Mouse (Mus musculus) layer of hippocampus, adult 2 months (tissue): ENCODE results near the gene Gm2016. TPM values are rescaled to one million over a fixed set of nuclear protein-coding genes. Genes with fewer than 3 reads are reported as not detected.
"Not testable (repeated sequence)": the region's sequence is repeated elsewhere in the genome, so short reads cannot be mapped to it uniquely, and the experiment has no call there.

Experiments used
- DNase-seq, 2 experiments: peaks; one replicate each; pipeline ENCODE4 v3.0.0; 2022; ENCODE audit warnings: low spot score in 2 of 2
- H3K27ac ChIP-seq: fragments of 200-600 bp; 2 replicates; pipeline ENCODE4 v1.8.1; 2022
- H3K4me3 ChIP-seq: fragments of 200-600 bp; 2 replicates; pipeline ENCODE4 v1.8.1; 2022; ENCODE audit warnings: mild to moderate bottlenecking
- long read RNA-seq, 2 experiments: library from polyadenylated mRNA; stranded (forward); transcript quantifications; one replicate each; pipeline ENCODE4 v2.0.0; 2021; ENCODE audit warnings: borderline mapping rate in 2 of 2
- total RNA-seq, 2 experiments: library from RNA; stranded (reverse); gene quantifications; 2 replicates each; pipeline ENCODE4 v1.2.3; 2021

The Gm2016 gene
- total RNA-seq, result not detected
- long read RNA-seq, experiment 1, result 0 reads
- long read RNA-seq, experiment 2, result 0 reads

DNA sequence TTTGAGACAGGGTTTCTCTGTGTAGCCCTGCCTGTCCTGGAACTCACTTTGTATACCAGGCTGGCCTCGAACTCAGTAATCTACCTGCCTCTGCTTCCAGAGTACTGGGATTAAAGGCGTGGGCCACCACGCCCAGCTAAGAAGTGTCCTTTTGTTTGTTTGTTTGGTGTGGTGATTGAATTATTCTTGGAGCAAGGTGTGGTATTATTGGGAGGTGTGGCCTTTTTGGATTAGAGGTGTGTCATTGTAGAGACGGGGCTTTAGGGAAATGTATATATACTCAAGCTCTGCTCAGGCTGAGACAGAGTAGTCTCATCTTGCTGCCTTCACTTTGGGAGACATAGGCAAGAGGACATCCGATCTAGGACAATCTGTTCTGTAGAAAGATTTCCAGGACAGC, at the start of gene Gm2016:
Gm2016 (plus strand) TSS at position 301 of the 400 bp plus-strand sequence.
- DNase-seq, H3K4me3 ChIP-seq, H3K27ac ChIP-seq: not testable (repeated sequence)

DNA sequence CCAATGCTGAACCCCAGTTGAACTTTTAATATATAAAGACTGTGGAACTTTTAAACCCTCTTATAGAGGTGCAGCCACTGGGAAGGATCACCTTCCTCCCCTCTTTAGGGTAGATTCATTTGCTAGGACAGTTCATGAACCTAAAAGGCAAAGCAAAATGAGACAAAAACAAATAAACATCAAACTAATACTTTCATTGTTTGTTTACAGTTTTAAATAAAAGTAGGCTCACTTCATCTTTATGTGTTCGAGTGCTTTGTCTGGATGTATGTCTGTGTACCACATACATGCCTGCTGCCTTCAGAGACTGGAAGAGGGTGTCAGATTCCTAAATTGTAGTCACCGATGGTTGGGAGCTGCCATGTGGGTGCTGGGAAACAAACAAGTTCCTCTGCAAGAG, 31.6 kb upstream of the Gm2016 start, which contains the start of gene Gm2001:
Gm2001 (minus strand) TSS at position 101 of the 400 bp plus-strand sequence.
- not testable (repeated sequence) for DNase-seq, H3K4me3 ChIP-seq, H3K27ac ChIP-seq

DNA sequence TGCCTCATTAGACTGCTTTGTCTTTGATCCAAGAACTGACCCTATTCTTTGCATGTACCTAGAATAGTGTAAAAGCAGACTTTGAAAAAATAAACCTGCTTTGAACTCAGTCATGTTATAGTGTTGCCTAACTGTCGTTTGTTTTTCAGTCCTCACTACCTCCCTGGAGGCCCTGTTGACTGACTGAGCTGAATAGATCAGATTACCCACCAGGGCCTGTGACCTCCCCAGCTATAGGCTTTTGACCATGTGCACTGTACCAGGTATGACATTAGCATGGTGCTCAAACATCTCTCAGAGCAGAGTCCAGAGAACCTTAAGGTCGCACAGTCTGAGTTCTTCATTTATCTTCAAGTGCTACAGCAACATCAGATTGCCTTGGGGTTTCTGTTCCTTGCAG, 23.2 kb upstream of the Gm2016 start:
- not testable (repeated sequence) for H3K4me3 ChIP-seq, H3K27ac ChIP-seq, DNase-seq

DNA sequence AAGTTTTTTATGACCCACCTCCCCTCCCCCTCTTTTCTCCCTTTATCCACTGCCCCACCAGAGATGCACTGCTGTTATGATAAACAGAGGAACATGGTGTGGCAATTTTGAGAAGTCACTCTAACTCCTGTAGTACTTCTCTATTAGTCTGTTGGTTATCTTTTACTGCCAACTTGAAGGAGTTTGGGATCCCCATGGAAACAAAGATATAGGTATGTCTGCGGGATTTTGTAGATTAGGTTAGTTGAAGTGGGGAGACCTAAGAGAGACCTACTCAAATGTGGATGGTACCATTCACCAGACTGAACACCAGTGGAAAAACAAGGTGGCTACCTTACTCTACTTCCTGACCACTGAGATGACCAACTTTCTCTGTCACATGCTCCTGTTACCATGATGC, 17.8 kb upstream of the Gm2016 start:
- not testable (repeated sequence) for DNase-seq, H3K4me3 ChIP-seq, H3K27ac ChIP-seq

DNA sequence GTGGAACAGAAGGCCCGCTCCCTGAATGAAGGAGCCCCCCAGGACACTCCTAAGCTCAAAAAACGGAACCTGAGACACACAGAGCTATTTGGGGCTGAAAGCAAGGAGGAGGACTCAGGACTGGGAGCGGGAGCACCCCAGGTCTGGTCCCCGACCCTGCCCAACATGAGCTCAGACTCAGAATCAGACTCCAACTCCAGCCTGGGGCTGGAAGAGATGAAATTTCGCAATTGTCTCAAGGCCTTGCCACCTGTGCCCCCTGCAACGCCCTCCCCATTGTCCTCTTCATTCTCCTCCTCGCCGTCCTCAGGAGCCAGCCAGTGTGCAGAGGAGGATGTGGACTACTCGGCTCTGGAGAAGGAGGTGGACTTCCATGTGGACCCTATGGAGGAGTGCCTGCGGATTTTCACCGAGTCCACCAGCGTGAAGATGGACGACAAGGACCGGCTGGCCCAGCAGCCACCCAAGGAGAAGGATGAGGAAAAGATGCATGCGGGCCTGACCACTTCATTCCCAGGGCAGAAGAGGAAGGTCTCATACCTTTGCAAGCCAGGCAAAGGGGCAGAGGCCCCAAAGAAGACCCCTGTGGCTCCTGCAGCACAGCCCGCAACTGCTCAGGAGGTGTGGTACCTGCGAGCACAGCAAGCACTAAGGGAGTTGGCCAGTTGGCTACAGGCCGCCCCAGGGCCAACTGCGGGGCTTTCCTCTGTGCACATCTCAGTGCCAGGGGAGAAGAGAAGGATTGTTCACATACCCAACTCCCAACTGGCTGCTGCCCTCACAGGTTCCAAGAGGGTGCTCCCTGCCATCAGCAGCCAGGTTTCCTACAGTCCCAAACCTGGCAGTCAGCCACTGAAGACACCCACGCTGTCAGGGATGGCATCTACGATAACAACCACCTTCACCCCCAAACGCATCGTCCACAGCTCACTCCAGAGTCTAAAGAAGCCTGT, 11.9 kb upstream of the Gm2016 start:
- DNase-seq, H3K4me3 ChIP-seq, H3K27ac ChIP-seq: not testable (repeated sequence)

GRCm38 (mm10) chr12:87863638-87864037, 10.2 kb upstream of the Gm2016 start:
- DNase-seq, H3K27ac ChIP-seq, H3K4me3 ChIP-seq: not testable (repeated sequence)

DNA sequence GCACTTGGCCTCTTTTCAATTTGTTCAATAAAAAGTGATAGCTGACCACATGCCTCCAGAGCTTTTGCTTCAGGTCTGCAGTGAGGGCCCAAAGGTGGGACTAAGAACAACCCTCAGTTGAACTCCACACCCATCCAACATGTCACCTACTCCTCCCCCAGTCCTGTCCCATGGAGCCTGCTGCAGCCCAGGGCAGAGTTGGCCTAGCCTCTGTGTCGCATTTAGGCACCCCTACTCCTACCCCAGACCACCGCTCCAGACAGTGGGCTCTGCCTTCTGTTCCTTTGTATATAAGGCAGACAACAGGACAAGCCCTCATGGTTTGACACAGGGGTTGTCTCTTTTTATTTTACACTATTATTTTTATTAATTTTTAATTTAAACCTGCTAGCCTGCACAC, 9.8 kb upstream of the Gm2016 start:
- not testable (repeated sequence) for H3K27ac ChIP-seq, DNase-seq, H3K4me3 ChIP-seq

DNA sequence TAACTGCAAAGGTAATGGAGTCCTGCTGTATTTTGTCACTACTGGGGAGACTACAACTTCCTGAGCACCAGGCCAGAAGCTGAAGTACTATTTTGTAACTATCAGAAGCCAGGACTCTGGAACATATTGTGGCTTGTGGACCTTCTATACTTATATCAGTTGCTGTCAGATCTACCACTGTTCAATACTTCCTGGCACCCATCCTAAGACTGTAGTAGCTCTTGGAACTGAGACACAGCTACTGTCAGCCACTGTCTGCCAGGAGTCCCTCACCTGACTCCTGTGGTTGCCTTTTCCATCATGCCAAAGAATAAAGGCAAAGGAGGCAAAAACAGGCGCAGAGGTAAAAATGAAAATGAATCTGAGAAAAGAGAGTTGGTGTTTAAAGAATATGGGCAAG, 21.2 kb downstream of the Gm2016 start, which contains the start of gene Gm2022:
Gm2022 (plus strand) TSS at position 301 of the 400 bp plus-strand sequence.
- H3K27ac ChIP-seq, DNase-seq, H3K4me3 ChIP-seq: not testable (repeated sequence)

GRCm38 (mm10) chr12:87919721-87920120, 45.8 kb downstream of the Gm2016 start, which contains the start of gene Gm2035:
Gm2035 (minus strand) TSS chr12:87919857.
- H3K27ac ChIP-seq, H3K4me3 ChIP-seq, DNase-seq: not testable (repeated sequence)

Other genes with a start within 250 kb of the Gm2016 start
- gene Gm16381, start 229.5 kb upstream of the Gm2016 start, total RNA-seq, result not detected
- gene Gm21319, start 98.3 kb upstream of the Gm2016 start, total RNA-seq, result not detected
- not detected for gene Gm21936, start 78.6 kb upstream of the Gm2016 start, total RNA-seq
- gene BB287469, start 57.5 kb upstream of the Gm2016 start, total RNA-seq, result not detected
- gene Gm2001, start 31.7 kb upstream of the Gm2016 start, total RNA-seq, result not detected
- gene Gm2022, start 21.3 kb downstream of the Gm2016 start, total RNA-seq, result not detected
- not detected for gene Gm2035, start 45.8 kb downstream of the Gm2016 start, total RNA-seq
- gene Gm2042, start 80.0 kb downstream of the Gm2016 start, total RNA-seq, result not detected
- gene Gm2075, start 137.8 kb downstream of the Gm2016 start, total RNA-seq, result not detected
- not detected for gene Gm6803, start 144.7 kb downstream of the Gm2016 start, total RNA-seq
- not detected for gene Gm2056, start 152.9 kb downstream of the Gm2016 start, total RNA-seq
- gene Gm16368, start 209.6 kb downstream of the Gm2016 start, total RNA-seq, result not detected